Mouse (Mus musculus) stomach, embryonic 14.5 days (tissue): ENCODE data around the gene Sufu. TPM values are rescaled to one million over a fixed set of nuclear protein-coding genes. Genes with fewer than 3 reads are reported as not detected.

Source experiments
- ATAC-seq: fragments of 200-750 bp; cut with Nextera tagmentation; 2 replicates; pipeline ENCODE4 v1.8.0; 2017; ENCODE audit warnings: low read depth, moderate TSS enrichment; ENCODE audit not compliant: insufficient number of reproducible peaks, insufficient read depth, low FRiP score
- H3K27ac ChIP-seq: fragments of 300-500 bp; sonication (generic); 2 replicates; pipeline ENCODE4 v1.5.1; 2014; ENCODE audit warnings: mild to moderate bottlenecking, low read length, moderate library complexity, mixed read lengths
- H3K27me3 ChIP-seq: fragments of 300-500 bp; sonication (generic); 2 replicates; pipeline ENCODE4 v1.6.1; 2014; ENCODE audit warnings: low read length, control low read depth, mixed read lengths; ENCODE audit not compliant: control insufficient read depth, insufficient read depth
- H3K36me3 ChIP-seq: fragments of 300-500 bp; sonication (generic); 2 replicates; pipeline ENCODE4 v1.6.1; 2014; ENCODE audit warnings: mild to moderate bottlenecking, control low read depth, low read length, moderate library complexity, mixed read lengths; ENCODE audit not compliant: control insufficient read depth, insufficient read depth
- H3K4me1 ChIP-seq: fragments of 300-500 bp; sonication (generic); 2 replicates; pipeline ENCODE4 v1.6.1; 2014; ENCODE audit warnings: low read length, control low read depth, mixed read lengths; ENCODE audit not compliant: control insufficient read depth, insufficient read depth
- H3K4me2 ChIP-seq: fragments of 300-500 bp; sonication (generic); replicated peaks from 2 replicates; pipeline ENCODE4 v1.6.1; 2014; ENCODE audit warnings: low read depth, low read length, control low read depth
- H3K4me3 ChIP-seq: fragments of 300-500 bp; sonication (generic); 2 replicates; pipeline ENCODE4 v1.5.1; 2014; ENCODE audit warnings: low read depth, low read length, control low read depth
- H3K9ac ChIP-seq: fragments of 300-500 bp; sonication (generic); replicated peaks from 2 replicates; pipeline ENCODE4 v1.6.1; 2014; ENCODE audit warnings: low read depth, mild to moderate bottlenecking, control low read depth, low read length, moderate library complexity, mixed read lengths
- H3K9me3 ChIP-seq: fragments of 300-500 bp; sonication (generic); 2 replicates; pipeline ENCODE4 v1.6.1; 2016; ENCODE audit warnings: low read depth, low read length, control low read depth; ENCODE audit not compliant: control insufficient read depth
- WGBS: fragments of 180-500 bp; shearing (Covaris S2); extraction: QIAGEN DNeasy Blood & Tissue Kit; methylation state at CpG from one replicate; pipeline ENCODE4 v1.1.7; 2014; 5-methylcytosine and 5-hydroxymethylcytosine counted together
- polyA plus RNA-seq: library from polyadenylated mRNA; unstranded; fragments of >200 nt; fragmentation: Nextera tagmentation; extraction: Ambion mirVana; gene quantifications from 2 replicates; pipeline ENCODE4 v1.2.1, GENCODE M21; 2014

Gene Sufu
- polyA plus RNA-seq, 1 experiment from 2014 or later: 35.4 TPM

- Histone ChIP-seq H3K9me3 (no peaks in the 10 kb centered on the region), H3K27me3 (no peaks in the 10 kb centered on the region), H3K36me3 (0 out of 2 replicates have a peak, but pooled peaks cover 6% of the 10 kb centered on the region), H3K27ac (no peak overlapping the region), H3K4me3 (no peak overlapping the region), H3K4me2 (no peak overlapping the region), H3K4me1 (peaks cover 23% of the 10 kb centered on the region), H3K9ac (no peak overlapping the region)
- 91% methylated on average over 5 of the region's 5 CpGs for WGBS
- ATAC-seq: no peak
These were observed 49.8 kb downstream of the Sufu start for GRCm38 (mm10) chr19:46446436-46447020.

GRCm38 (mm10) chr19:46447110-46447509 lies 50.4 kb downstream of the Sufu start:
- WGBS: 46% methylated on average over 7 of the region's 7 CpGs
- H3K4me1 ChIP-seq: peaks cover 23% of the 10 kb centered on the region
- H3K9ac ChIP-seq: no peak overlapping the region
- H3K4me3 ChIP-seq: no peak overlapping the region
- 0 out of 2 replicates have a peak, but pooled peaks cover 6% of the 10 kb centered on the region for H3K36me3 ChIP-seq
- no peak overlapping the region for H3K27ac ChIP-seq
- H3K27me3 ChIP-seq: no peaks in the 10 kb centered on the region
- ATAC-seq: no peak
- no peaks in the 10 kb centered on the region for H3K9me3 ChIP-seq
- no peak overlapping the region for H3K4me2 ChIP-seq

- Histone ChIP-seq H3K9ac (no peak overlapping the region), H3K27me3 (no peaks in the 10 kb centered on the region), H3K4me3 (no peak overlapping the region), H3K9me3 (no peaks in the 10 kb centered on the region), H3K4me2 (no peak overlapping the region), H3K27ac (no peak overlapping the region; the same call in 1 of the 2 replicates), H3K4me1 (peaks cover 25% of the 10 kb centered on the region), H3K36me3 (0 out of 2 replicates have a peak, but pooled peaks cover 6% of the 10 kb centered on the region)
- 0 out of 2 replicates have a peak, but pooled peaks have one; percentile 40 for ATAC-seq
- 23% methylated on average over 6 of the region's 6 CpGs for WGBS
These were observed 51.2 kb downstream of the Sufu start for GRCm38 (mm10) chr19:46447911-46448310.

- Histone ChIP-seq H3K9ac (no peak overlapping the region; the same call in 1 of the 2 replicates), H3K27ac (no peak overlapping the region), H3K9me3 (no peaks in the 10 kb centered on the region), H3K4me2 (no peak overlapping the region), H3K4me1 (peaks cover 30% of the 10 kb centered on the region), H3K36me3 (peaks cover 12% of the 10 kb centered on the region; the same call in 1 of the 2 replicates), H3K27me3 (no peaks in the 10 kb centered on the region), H3K4me3 (no peak overlapping the region)
- ATAC-seq: no peak
- 87% methylated on average over 7 of the region's 7 CpGs for WGBS
These were observed 52.7 kb downstream of the Sufu start for GRCm38 (mm10) chr19:46449261-46450005.

- Histone ChIP-seq H3K9me3 (no peaks in the 10 kb centered on the region), H3K36me3 (peaks cover 12% of the 10 kb centered on the region; the same call in 1 of the 2 replicates), H3K9ac (no peak overlapping the region), H3K4me1 (peaks cover 47% of the 10 kb centered on the region), H3K4me3 (no peak overlapping the region), H3K27ac (no peak overlapping the region), H3K27me3 (no peaks in the 10 kb centered on the region), H3K4me2 (no peak overlapping the region)
- ATAC-seq: no peak
- 45% methylated on average over 10 of the region's 10 CpGs for WGBS
These were observed 55.5 kb downstream of the Sufu start for GRCm38 (mm10) chr19:46452052-46452827.

- no peaks in the 10 kb centered on the region for H3K9me3 ChIP-seq
- no peak overlapping the region; the same call in 1 of the 2 replicates for H3K27ac ChIP-seq
- H3K4me3 ChIP-seq: no peak overlapping the region
- ATAC-seq: no peak
- no peaks in the 10 kb centered on the region for H3K27me3 ChIP-seq
- peaks cover 40% of the 10 kb centered on the region for H3K4me1 ChIP-seq
- H3K4me2 ChIP-seq: no peak overlapping the region
- H3K36me3 ChIP-seq: peaks cover 12% of the 10 kb centered on the region
- H3K9ac ChIP-seq: no peak overlapping the region
- 78% methylated on average over 9 of the region's 9 CpGs for WGBS
These were observed 56.2 kb downstream of the Sufu start for GRCm38 (mm10) chr19:46452916-46453315.

GRCm38 (mm10) chr19:46454126-46454880 lies 57.6 kb downstream of the Sufu start:
- peak overlapping the region; percentile 8; the same call in 1 of the 2 replicates for H3K4me2 ChIP-seq
- peaks cover 21% of the 10 kb centered on the region for H3K36me3 ChIP-seq
- H3K9ac ChIP-seq: 0 out of 2 replicates have a peak overlapping the region, but pooled peaks have one; percentile 18
- H3K9me3 ChIP-seq: no peaks in the 10 kb centered on the region
- H3K4me3 ChIP-seq: no peak overlapping the region
- ATAC-seq: peak; percentile 14; the same call in 1 of the 2 replicates
- peak overlapping the region; percentile 94 for H3K27ac ChIP-seq
- WGBS: 35% methylated on average over 20 of the region's 20 CpGs
- no peaks in the 10 kb centered on the region for H3K27me3 ChIP-seq
- H3K4me1 ChIP-seq: peaks cover 33% of the 10 kb centered on the region; the same call in 1 of the 2 replicates
